Mouse (Mus musculus): ENCODE measurements at regions not wholly inside any gene's neighbourhood (a gene's known extent, or its start where the extent isn't known, plus 50 kb on each side); places are given as distances from the start of the nearest gene placed in this dataset.

- H3K27ac ChIP-seq (replicated peaks; ENCODE audit: low read depth, low read length): no peak overlapping the region
- ATAC-seq (ENCODE audit: low read depth): no peak
- no peak overlapping the region for H3K4me2 ChIP-seq (ENCODE audit: low read depth, low read length)
- 89% methylated on average over 1 of the region's 1 CpGs for WGBS
- H3K9ac ChIP-seq (ENCODE audit: low read depth, low read length): no peak overlapping the region
- no peaks in the 10 kb centered on the region for H3K36me3 ChIP-seq (ENCODE audit: control insufficient read depth, insufficient read depth, low read length)
- no peak for DNase-seq (ENCODE audit: low spot score)
- H3K27me3 ChIP-seq (replicated peaks; ENCODE audit: control insufficient read depth, insufficient read depth, low read length): no peaks in the 10 kb centered on the region
- no peak overlapping the region for H3K4me3 ChIP-seq (ENCODE audit: low read depth, low read length)
- H3K4me1 ChIP-seq (ENCODE audit: control insufficient read depth, insufficient read depth, low read length): no peaks in the 10 kb centered on the region
- H3K9me3 ChIP-seq (ENCODE audit: control insufficient read depth, low read length): no peaks in the 10 kb centered on the region
Observed at GRCm38 (mm10) chr1:45041328-45041727, 270.0 kb upstream of the Col3a1 start.

GRCm38 (mm10) chr1:45041815-45042214 lies 269.5 kb upstream of the Col3a1 start:
- no peaks in the 10 kb centered on the region for H3K4me1 ChIP-seq (ENCODE audit: control insufficient read depth, insufficient read depth, low read length)
- ATAC-seq (ENCODE audit: low read depth) (no peak), DNase-seq (ENCODE audit: low spot score) (no peak)
- H3K27me3 ChIP-seq (replicated peaks; ENCODE audit: control insufficient read depth, insufficient read depth, low read length): no peaks in the 10 kb centered on the region
- H3K9me3 ChIP-seq (ENCODE audit: control insufficient read depth, low read length): no peaks in the 10 kb centered on the region
- H3K27ac ChIP-seq (replicated peaks; ENCODE audit: low read depth, low read length): no peak overlapping the region
- no peak overlapping the region for H3K4me2 ChIP-seq (ENCODE audit: low read depth, low read length)
- H3K4me3 ChIP-seq (ENCODE audit: low read depth, low read length): no peak overlapping the region
- H3K36me3 ChIP-seq (ENCODE audit: control insufficient read depth, insufficient read depth, low read length): no peaks in the 10 kb centered on the region
- no peak overlapping the region for H3K9ac ChIP-seq (ENCODE audit: low read depth, low read length)

- no peaks in the 10 kb centered on the region for H3K9me3 ChIP-seq (ENCODE audit: control insufficient read depth, low read length)
- peak overlapping the region; percentile 66 for H3K27ac ChIP-seq (replicated peaks; ENCODE audit: low read depth, low read length)
- DNase-seq (ENCODE audit: low spot score) (peak; percentile 92), ATAC-seq (ENCODE audit: low read depth) (peak; percentile 89)
- H3K27me3 ChIP-seq (replicated peaks; ENCODE audit: control insufficient read depth, insufficient read depth, low read length): no peaks in the 10 kb centered on the region
- H3K4me2 ChIP-seq (ENCODE audit: low read depth, low read length): no peak overlapping the region
- no peaks in the 10 kb centered on the region for H3K36me3 ChIP-seq (ENCODE audit: control insufficient read depth, insufficient read depth, low read length)
- H3K4me3 ChIP-seq (ENCODE audit: low read depth, low read length): no peak overlapping the region
- H3K4me1 ChIP-seq (ENCODE audit: control insufficient read depth, insufficient read depth, low read length): no peaks in the 10 kb centered on the region
- no peak overlapping the region for H3K9ac ChIP-seq (ENCODE audit: low read depth, low read length)
Observed at GRCm38 (mm10) chr1:45043245-45043926, 268.0 kb upstream of the Col3a1 start.

GRCm38 (mm10) chr1:45090841-45091535 lies 220.3 kb upstream of the Col3a1 start:
- H3K36me3 ChIP-seq (ENCODE audit: control insufficient read depth, insufficient read depth, low read length): no peaks in the 10 kb centered on the region
- H3K27ac ChIP-seq (replicated peaks; ENCODE audit: low read depth, low read length): no peak overlapping the region
- H3K9ac ChIP-seq (ENCODE audit: low read depth, low read length): no peak overlapping the region
- no peaks in the 10 kb centered on the region for H3K27me3 ChIP-seq (replicated peaks; ENCODE audit: control insufficient read depth, insufficient read depth, low read length)
- H3K4me3 ChIP-seq (ENCODE audit: low read depth, low read length): no peak overlapping the region
- no peaks in the 10 kb centered on the region for H3K9me3 ChIP-seq (ENCODE audit: control insufficient read depth, low read length)
- ATAC-seq (ENCODE audit: low read depth) (no peak), DNase-seq (ENCODE audit: low spot score) (peak; percentile 7)
- no peak overlapping the region for H3K4me2 ChIP-seq (ENCODE audit: low read depth, low read length)
- H3K4me1 ChIP-seq (ENCODE audit: control insufficient read depth, insufficient read depth, low read length): no peaks in the 10 kb centered on the region
- 81% methylated on average over 10 of the region's 10 CpGs for WGBS

- Histone ChIP-seq H3K27ac (replicated peaks; ENCODE audit: low read depth, low read length) (no peak overlapping the region), H3K9me3 (ENCODE audit: control insufficient read depth, low read length) (peaks cover 12% of the 10 kb centered on the region; the same call in 1 of the 2 replicates), H3K4me3 (ENCODE audit: low read depth, low read length) (no peak overlapping the region), H3K27me3 (replicated peaks; ENCODE audit: control insufficient read depth, insufficient read depth, low read length) (no peaks in the 10 kb centered on the region), H3K4me1 (ENCODE audit: control insufficient read depth, insufficient read depth, low read length) (no peaks in the 10 kb centered on the region), H3K4me2 (ENCODE audit: low read depth, low read length) (no peak overlapping the region), H3K36me3 (ENCODE audit: control insufficient read depth, insufficient read depth, low read length) (no peaks in the 10 kb centered on the region), H3K9ac (ENCODE audit: low read depth, low read length) (no peak overlapping the region)
- DNase-seq (ENCODE audit: low spot score): no peak
- no peak for ATAC-seq (ENCODE audit: low read depth)
Observed at GRCm38 (mm10) chr1:45100966-45101365, 210.4 kb upstream of the Col3a1 start.

GRCm38 (mm10) chr1:45116409-45117144 lies 194.8 kb upstream of the Col3a1 start:
- peak; percentile 63; the same call in 1 of the 2 replicates for ATAC-seq (ENCODE audit: low read depth)
- Histone ChIP-seq H3K27me3 (replicated peaks; ENCODE audit: control insufficient read depth, insufficient read depth, low read length) (no peaks in the 10 kb centered on the region), H3K36me3 (ENCODE audit: control insufficient read depth, insufficient read depth, low read length) (no peaks in the 10 kb centered on the region), H3K9ac (ENCODE audit: low read depth, low read length) (no peak overlapping the region), H3K27ac (replicated peaks; ENCODE audit: low read depth, low read length) (0 out of 2 replicates have a peak overlapping the region, but pooled peaks have one; percentile 21), H3K4me1 (ENCODE audit: control insufficient read depth, insufficient read depth, low read length) (no peaks in the 10 kb centered on the region), H3K9me3 (ENCODE audit: control insufficient read depth, low read length) (no peaks in the 10 kb centered on the region), H3K4me2 (ENCODE audit: low read depth, low read length) (no peak overlapping the region), H3K4me3 (ENCODE audit: low read depth, low read length) (no peak overlapping the region)
- peak; percentile 90 for DNase-seq (ENCODE audit: low spot score)
- 44% methylated on average over 1 of the region's 1 CpGs for WGBS

GRCm38 (mm10) chr1:45135152-45135714 lies 176.1 kb upstream of the Col3a1 start:
- Histone ChIP-seq H3K9me3 (ENCODE audit: control insufficient read depth, low read length) (no peaks in the 10 kb centered on the region), H3K9ac (ENCODE audit: low read depth, low read length) (no peak overlapping the region), H3K4me3 (ENCODE audit: low read depth, low read length) (no peak overlapping the region), H3K4me2 (ENCODE audit: low read depth, low read length) (no peak overlapping the region), H3K4me1 (ENCODE audit: control insufficient read depth, insufficient read depth, low read length) (no peaks in the 10 kb centered on the region), H3K36me3 (ENCODE audit: control insufficient read depth, insufficient read depth, low read length) (no peaks in the 10 kb centered on the region), H3K27ac (replicated peaks; ENCODE audit: low read depth, low read length) (no peak overlapping the region), H3K27me3 (replicated peaks; ENCODE audit: control insufficient read depth, insufficient read depth, low read length) (no peaks in the 10 kb centered on the region)
- 38% methylated on average over 6 of the region's 7 CpGs for WGBS
- DNase-seq (ENCODE audit: low spot score): peak; percentile 79
- ATAC-seq (ENCODE audit: low read depth): 0 out of 2 replicates have a peak, but pooled peaks have one; percentile 37

- ATAC-seq (ENCODE audit: low read depth): no peak
- Histone ChIP-seq H3K4me3 (ENCODE audit: low read depth, low read length) (no peak overlapping the region), H3K9me3 (ENCODE audit: control insufficient read depth, low read length) (no peaks in the 10 kb centered on the region), H3K4me2 (ENCODE audit: low read depth, low read length) (no peak overlapping the region), H3K27ac (replicated peaks; ENCODE audit: low read depth, low read length) (no peak overlapping the region), H3K27me3 (replicated peaks; ENCODE audit: control insufficient read depth, insufficient read depth, low read length) (no peaks in the 10 kb centered on the region), H3K4me1 (ENCODE audit: control insufficient read depth, insufficient read depth, low read length) (no peaks in the 10 kb centered on the region), H3K36me3 (ENCODE audit: control insufficient read depth, insufficient read depth, low read length) (no peaks in the 10 kb centered on the region), H3K9ac (ENCODE audit: low read depth, low read length) (no peak overlapping the region)
- WGBS: 33% methylated on average over 2 of the region's 2 CpGs
- DNase-seq (ENCODE audit: low spot score): no peak
Observed at GRCm38 (mm10) chr1:45147019-45147418, 164.3 kb upstream of the Col3a1 start.

Data from embryonic facial prominence, embryonic 14.5 days (tissue).